Mouse (Mus musculus): ENCODE measurements around the gene Gga2.

The Gga2 gene

DNA sequence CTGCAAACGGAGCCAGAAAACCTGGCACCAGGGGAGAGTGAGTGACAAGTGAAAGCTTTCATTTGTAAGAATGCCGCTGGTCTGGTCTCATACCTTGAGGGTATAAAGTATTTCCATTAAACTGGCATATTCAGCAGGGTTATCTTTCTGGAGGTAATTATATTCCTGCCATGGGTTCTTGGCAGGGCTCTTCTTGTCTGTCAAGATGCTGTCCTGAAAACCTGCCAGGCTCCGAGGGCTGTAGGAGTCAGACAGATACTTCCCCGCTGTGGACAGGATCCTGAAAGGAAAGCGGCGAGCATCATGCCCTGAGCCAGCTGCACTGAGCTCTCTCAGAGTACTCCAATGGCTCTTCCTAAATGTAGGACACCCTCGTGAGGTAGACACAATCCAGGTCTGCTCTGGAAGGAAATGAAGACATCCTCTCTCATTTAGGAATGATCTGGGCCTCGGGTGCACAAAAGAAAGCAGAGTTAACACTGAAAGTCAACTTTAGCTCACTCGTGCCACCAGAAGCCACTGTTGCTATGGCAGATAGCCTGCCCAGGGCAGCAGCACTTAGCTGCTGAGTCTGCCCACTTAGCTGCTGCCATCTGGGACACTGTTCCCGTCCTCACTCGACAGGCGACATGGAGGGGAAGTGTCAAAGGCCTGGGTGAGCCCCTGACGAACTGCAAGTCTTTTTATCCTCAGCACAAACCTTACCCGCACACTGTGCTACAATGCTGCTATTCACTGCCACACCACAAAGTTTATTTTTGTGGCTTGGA, 84.0 kb downstream of the Gga2 start:
- DNase-seq (ENCODE audit: low spot score) = no peak

Data from layer of hippocampus, adult 11-12 months (tissue).